14 mouse cellular contexts compared by ENCODE assay signal in genomic region chr2:125975808-125976345, GRCm38 (mm10). TPM values are rescaled to one million over a fixed set of nuclear protein-coding genes. Genes with fewer than 3 reads are reported as not detected.
A peak's percentile ranks its signal among the peaks of the same experiment; 100 is the strongest.
DNase-seq lines count a peak whose midpoint lies in the region.
"Had no signal": no experiment of that assay in that cellular context is flagged by ENCODE, and none has a peak within 500 bp of the region (broad histone marks: within the 10 kb centered on the region; RNA-seq: fewer than 3 reads in every experiment).

No protein-coding gene starts in this region.

- peak; percentile 25 for DNase-seq in adrenal gland, postnatal 14 days
- no peak for DNase-seq in adrenal gland, postnatal 25 days
- peak; percentile 13 to 29 for DNase-seq in lung, adult 18-20 months
- DNase-seq in lung, postnatal 10 days, result no peak
- peak; percentile 55 for DNase-seq in R1 (ENCODE audit: low read depth, low spot score)
- DNase-seq in retina, embryonic 14.5 days (ENCODE audit: low spot score), result peak; percentile 12
- DNase-seq in left cerebral cortex, adult 11 months (ENCODE audit: low spot score), result no peak
- no peak for DNase-seq in natural killer cell, adult 2 months (ENCODE audit: low spot score in 2 of 2)
- DNase-seq: B cell, adult 2 months; cerebellum, adult 2 months; heart, postnatal 36 days; kidney, postnatal 25 days; spleen, adult 18-20 months; thymus, postnatal 14 days had no signal

RNA-seq across cellular contexts. Expression of gene Fgf7, which starts 58.6 kb away (rescaled TPM):
- 0.19 and 0.78 TPM in 2 replicates for total RNA-seq in adrenal gland, postnatal 14 days (2021)
- 0.61 and 0.62 TPM in 2 replicates for total RNA-seq in adrenal gland, postnatal 25 days (2021)

Comparison
In these comparisons a context has a peak if more than half of its experiments do, and no peak if none do; other contexts are left out.
1. DNase-seq: peak in adrenal gland, postnatal 14 days (single experiment), lung, adult 18-20 months (2 of 2), R1 (single experiment) and retina, embryonic 14.5 days (single experiment); none in adrenal gland, postnatal 25 days (single experiment), lung, postnatal 10 days (single experiment), left cerebral cortex, adult 11 months (single experiment) and natural killer cell, adult 2 months (0 of 2).